Mouse (Mus musculus) CH12.LX (cell line): ENCODE data around the gene Aif1l.

Experiments
- CHD2 ChIP-seq: IDR thresholded peaks from 2 replicates; pipeline ENCODE4 v1.6.1; 2011; ENCODE audit warnings: low read length, improper control_type of control experiment
- CTCF ChIP-seq, 2 experiments: IDR thresholded peaks in 1 of 2; conservative IDR thresholded peaks in 1 of 2; 2 replicates each; pipeline ENCODE4 v1.5.1; 2011 to 2012; ENCODE audit warnings: low read depth in 2 of 2, low read length in 2 of 2, improper control_type of control experiment in 1 of 2, inconsistent platforms in 1 of 2, mild to moderate bottlenecking in 1 of 2, moderate library complexity in 1 of 2
- MEF2A ChIP-seq: IDR thresholded peaks from 2 replicates; pipeline ENCODE4 v1.6.1; 2014; ENCODE audit warnings: low read depth, mild to moderate bottlenecking, inconsistent platforms, low read length, improper control_type of control experiment, borderline replicate concordance
- RAD21 ChIP-seq: IDR thresholded peaks from 2 replicates; pipeline ENCODE4 v1.6.1; 2011; ENCODE audit warnings: low read depth, mild to moderate bottlenecking, low read length, improper control_type of control experiment, moderate library complexity

GRCm38 (mm10) chr2:32008311-32008710 lies 58.4 kb downstream of the Aif1l start:
- TF ChIP-seq MEF2A (no peak), CTCF (conservative IDR thresholded peaks at IDR 0.05 in 1 of 2, IDR thresholded peaks at IDR 0.05 in 1 of 2; ENCODE audit: low read depth in 2 of 2, low read length in 2 of 2) (no peak), RAD21 (no peak), CHD2 (no peak)
